Mouse (Mus musculus): Measurements from ENCODE around the gene Tlcd1. TPM values are rescaled to one million over a fixed set of nuclear protein-coding genes. Genes with fewer than 3 reads are reported as not detected.

Tlcd1 gene
- polyA plus RNA-seq (2012; rRNA removed) = 23.7 and 47.3 TPM in 2 replicates

GRCm38 (mm10) chr11:78176402-78176862 is at the start of gene Tlcd1, which contains the start of gene Nek8:
TSS of gene Tlcd1 (plus strand) at chr11:78176711.
TSS of gene Nek8 (minus strand) at chr11:78176675.

DNA sequence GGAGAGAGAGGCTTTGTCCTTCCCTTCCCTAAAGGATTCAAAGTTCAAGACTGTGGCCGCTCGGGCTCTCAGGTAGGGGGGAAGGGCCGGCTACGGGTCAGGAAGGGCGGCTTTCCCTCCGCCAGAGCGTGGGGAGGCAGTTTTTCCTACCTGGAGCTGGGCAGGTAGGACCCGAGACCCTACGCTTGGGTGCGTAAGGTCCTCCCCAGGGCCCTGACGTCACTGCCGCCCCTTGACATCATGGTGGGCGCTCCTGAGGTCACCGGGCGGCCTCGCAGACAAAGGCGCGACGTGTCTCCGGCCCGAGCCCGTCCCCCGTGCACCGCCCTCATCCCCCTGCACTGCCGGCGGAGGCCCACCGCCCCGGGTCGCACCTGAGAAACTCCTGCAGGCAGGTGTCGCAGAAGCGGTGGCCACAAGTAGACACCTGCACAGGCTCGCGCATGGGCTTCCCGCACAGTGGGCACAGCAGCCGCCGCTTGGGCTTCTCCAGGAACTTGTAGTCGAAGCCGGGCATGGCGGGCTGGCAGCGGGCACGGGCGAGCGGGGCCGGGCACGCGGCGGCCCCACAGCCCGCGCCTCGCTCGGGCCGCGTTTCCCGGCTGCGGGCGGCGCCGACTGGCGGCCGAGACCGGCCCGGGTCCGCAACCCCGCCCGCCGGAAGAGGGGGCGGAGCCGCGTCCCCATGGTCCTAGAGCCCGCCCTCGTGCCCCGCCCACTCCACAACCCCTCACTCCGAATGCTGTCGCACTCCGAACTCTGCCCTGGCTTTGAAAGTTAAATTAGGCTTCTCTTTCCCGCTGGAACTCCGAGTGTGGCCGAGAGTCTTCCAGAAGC is 11.4 kb upstream of the Tlcd1 start, which contains the start of gene Traf4:
Gene Traf4 (minus strand): TSS at position 666 of the 837 bp plus-strand sequence.

DNA sequence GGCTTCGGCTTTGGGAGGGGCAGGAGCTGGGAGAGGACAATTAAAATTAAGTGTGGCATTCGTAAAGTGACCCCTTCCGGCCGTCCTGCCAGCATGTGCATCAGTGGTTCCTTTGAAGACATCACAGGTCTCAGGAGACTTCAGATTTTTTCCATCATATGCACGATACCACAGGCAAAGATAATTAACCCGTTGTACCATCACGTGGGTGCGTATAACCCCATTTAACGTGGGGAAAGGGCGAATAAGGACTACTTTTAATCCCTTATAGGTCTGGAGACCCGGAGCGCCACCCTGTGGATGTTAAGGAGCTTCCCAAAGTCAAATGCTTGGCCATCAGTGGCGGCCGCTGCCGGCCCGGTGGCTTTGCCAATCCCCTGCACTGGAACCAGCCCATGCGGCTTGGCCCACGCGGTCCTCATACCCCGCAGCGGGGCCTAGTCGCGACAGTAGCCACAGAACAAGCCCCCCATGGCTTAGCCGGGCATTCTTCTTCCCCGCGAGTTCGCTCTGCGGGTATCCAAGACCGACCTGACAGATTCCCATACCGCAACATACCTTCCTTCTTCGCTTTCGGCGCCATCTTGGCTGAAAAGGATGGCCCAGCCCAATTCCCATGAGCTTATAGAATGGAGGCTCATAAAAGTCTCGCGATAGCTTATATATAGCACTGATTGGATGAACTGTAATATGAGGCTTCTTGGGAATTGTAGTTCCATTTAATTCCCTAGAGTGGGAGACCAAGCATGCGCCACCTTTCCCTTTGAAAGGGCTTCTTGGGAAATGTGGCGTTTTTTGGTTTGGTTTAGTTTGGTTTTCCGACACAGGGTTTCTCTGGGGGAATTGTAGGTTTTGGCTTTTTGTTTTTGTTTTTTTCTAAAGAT is 6.7 kb downstream of the Tlcd1 start, which contains the start of gene Rpl23a:
Gene Rpl23a (minus strand): TSS at position 624 of the 884 bp plus-strand sequence.

DNA sequence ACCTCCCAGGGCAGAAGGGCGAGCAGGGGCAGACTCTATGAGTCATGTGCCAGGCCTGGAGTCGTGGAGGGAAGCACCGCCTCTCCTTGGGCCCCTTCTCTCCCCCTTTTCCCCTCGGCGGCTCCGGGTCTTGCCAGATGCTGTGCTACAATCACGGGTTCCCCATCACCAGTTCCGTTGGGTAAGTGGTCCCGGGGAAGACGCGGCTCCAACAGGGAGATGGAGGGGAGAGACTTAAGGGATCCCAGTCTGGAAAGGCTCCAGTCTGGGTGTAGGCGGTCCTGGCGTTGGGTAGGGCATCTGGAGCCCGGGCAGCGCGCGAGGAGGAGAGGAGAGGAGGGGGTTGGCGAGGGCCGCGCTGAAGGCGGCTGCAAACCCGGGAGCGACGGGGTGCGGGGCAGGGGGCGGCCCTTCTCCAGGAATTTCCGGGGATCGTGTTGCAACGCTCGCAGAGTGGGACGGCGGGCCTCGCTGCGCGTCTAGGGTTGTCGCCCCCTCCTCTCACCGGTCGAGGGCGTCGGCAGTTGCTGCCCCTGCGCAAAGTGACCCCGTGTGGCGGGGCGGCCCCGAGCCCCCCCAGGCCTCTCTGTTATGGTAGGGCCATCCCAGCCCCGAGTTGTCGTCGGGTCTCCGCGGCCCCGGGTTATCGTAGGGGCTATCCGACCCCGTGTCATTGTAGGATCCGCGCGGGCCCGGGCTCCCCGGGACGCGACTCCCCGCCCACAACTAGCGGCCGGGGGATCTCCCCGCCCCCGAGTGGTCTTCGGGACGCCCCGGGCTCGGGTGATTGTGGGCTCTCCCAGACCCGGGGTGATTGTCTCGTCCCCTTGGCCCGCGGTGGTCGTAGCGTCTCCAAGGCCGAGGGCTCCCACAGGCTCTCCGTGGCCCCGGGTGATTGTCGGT is 12.1 kb downstream of the Tlcd1 start, which contains the start of gene Rab34:
Gene Rab34 (plus strand): TSS at position 100 of the 903 bp plus-strand sequence.

DNA sequence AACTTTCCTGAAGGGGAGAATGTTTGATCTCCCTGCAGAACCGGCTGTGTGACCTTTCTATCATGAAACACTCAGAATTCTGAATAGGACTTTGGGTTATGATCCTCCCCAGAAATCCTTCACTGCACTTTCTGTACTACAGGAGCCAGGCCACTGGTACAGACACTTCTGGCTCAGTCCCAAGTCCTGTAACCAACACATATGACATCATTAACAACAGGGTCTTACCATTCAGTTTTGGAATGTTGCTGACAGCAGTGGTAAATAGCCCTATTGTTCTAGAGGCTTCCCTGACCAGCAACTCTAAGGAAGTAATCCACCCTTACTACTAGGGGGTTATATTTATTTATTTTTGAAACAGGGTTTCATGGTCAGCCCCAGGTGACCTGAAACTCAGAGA is 16.6 kb downstream of the Tlcd1 start, which contains the start of gene Proca1:
Gene Proca1 (plus strand): TSS at position 280 of the 400 bp plus-strand sequence.

Other genes starting within 250 kb of the Tlcd1 start
- gene Sez6, start 245.9 kb upstream of the Tlcd1 start, polyA plus RNA-seq (2012; rRNA removed) = 1.1 and 1.7 TPM in 2 replicates
- gene Phf12, start 194.0 kb upstream of the Tlcd1 start, polyA plus RNA-seq (2012; rRNA removed) = 16.2 and 19.2 TPM in 2 replicates
- 3.2 and 5.0 TPM in 2 replicates for gene Dhrs13, start 144.4 kb upstream of the Tlcd1 start, polyA plus RNA-seq (2012; rRNA removed)
- 24.7 and 30.1 TPM in 2 replicates for gene Flot2, start 138.8 kb upstream of the Tlcd1 start, polyA plus RNA-seq (2012; rRNA removed)
- 13.7 and 15.4 TPM in 2 replicates for gene Eral1, start 96.3 kb upstream of the Tlcd1 start, polyA plus RNA-seq (2012; rRNA removed)
- 8.2 and 9.1 TPM in 2 replicates for gene Fam222b, start 82.1 kb upstream of the Tlcd1 start, polyA plus RNA-seq (2012; rRNA removed)
- 56.3 and 88.1 TPM in 2 replicates for gene Traf4, start 11.1 kb upstream of the Tlcd1 start, polyA plus RNA-seq (2012; rRNA removed)
- 6.4 and 6.5 TPM in 2 replicates for gene Nek8, start within 50 bp of the Tlcd1 start, polyA plus RNA-seq (2012; rRNA removed)
- 14.0 and 21.6 TPM in 2 replicates for gene Rpl23a, start 6.9 kb downstream of the Tlcd1 start, polyA plus RNA-seq (2012; rRNA removed)
- gene Rab34, start 11.7 kb downstream of the Tlcd1 start, polyA plus RNA-seq (2012; rRNA removed) = 17.3 and 32.5 TPM in 2 replicates
- gene Proca1, start 16.7 kb downstream of the Tlcd1 start, polyA plus RNA-seq (2012; rRNA removed) = 0.09 and 0.15 TPM in 2 replicates
- gene Sdf2, start 69.0 kb downstream of the Tlcd1 start, polyA plus RNA-seq (2012; rRNA removed) = 49.4 and 60.2 TPM in 2 replicates
- 14.7 and 15.7 TPM in 2 replicates for gene Supt6, start 69.3 kb downstream of the Tlcd1 start, polyA plus RNA-seq (2012; rRNA removed)
- gene 2610507B11Rik, start 85.0 kb downstream of the Tlcd1 start, polyA plus RNA-seq (2012; rRNA removed) = 46.4 and 52.0 TPM in 2 replicates
- 0.06 TPM in 2 replicates for gene BC030499, start 114.1 kb downstream of the Tlcd1 start, polyA plus RNA-seq (2012; rRNA removed)
- gene Spag5, start 124.8 kb downstream of the Tlcd1 start, polyA plus RNA-seq (2012; rRNA removed) = 2.4 and 4.1 TPM in 2 replicates
- gene Aldoc, start 146.3 kb downstream of the Tlcd1 start, polyA plus RNA-seq (2012; rRNA removed) = 5.7 and 6.7 TPM in 2 replicates
- gene Pigs, start 151.7 kb downstream of the Tlcd1 start, polyA plus RNA-seq (2012; rRNA removed) = 35.8 and 40.6 TPM in 2 replicates
- gene Unc119, start 166.8 kb downstream of the Tlcd1 start, polyA plus RNA-seq (2012; rRNA removed) = 13.9 and 17.0 TPM in 2 replicates
- gene Foxn1, start 209.8 kb downstream of the Tlcd1 start, polyA plus RNA-seq (2012; rRNA removed) = 1.5 and 1.9 TPM in 2 replicates
- 0.03 TPM in 2 replicates for gene Slc13a2, start 245.5 kb downstream of the Tlcd1 start, polyA plus RNA-seq (2012; rRNA removed)